Mouse (Mus musculus) right cerebral cortex, adult 18-20 months (tissue): ENCODE measurements around the gene Tmem9.

Experiments used
- DNase-seq: peaks from one replicate; pipeline ENCODE4 v3.0.0; 2022; ENCODE audit warnings: mixed read lengths

Tmem9 gene

GRCm38 (mm10) chr1:136007211-136008158 lies at the start of gene Tmem9:
TSS of gene Tmem9 (plus strand) at chr1:136008150.
- DNase-seq, result peak; percentile 57

DNA sequence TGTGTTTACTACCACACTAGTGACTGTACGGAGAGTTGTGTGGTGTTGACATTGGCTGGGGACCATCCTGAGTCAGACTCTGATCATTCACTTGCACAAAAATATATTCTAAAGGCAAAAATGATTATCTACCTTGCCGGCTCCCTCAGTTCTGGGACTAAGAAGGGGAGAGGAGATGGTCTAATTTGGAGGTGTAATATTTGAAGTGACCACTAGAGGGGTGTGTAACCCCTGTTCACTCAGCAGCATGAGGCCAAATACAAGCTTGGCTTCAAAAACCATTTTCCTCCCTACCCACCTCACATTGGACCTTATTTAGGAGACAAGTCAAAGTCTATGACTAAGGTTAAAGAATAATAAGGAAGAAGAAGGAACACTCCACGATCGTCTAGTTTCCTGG lies 49.5 kb upstream of the Tmem9 start:
- peak; percentile 29 for DNase-seq

GRCm38 (mm10) chr1:135963177-135963576 lies 44.8 kb upstream of the Tmem9 start:
- no peak for DNase-seq

- DNase-seq, result peak; percentile 63
Measured at GRCm38 (mm10) chr1:135964561-135964960, 43.4 kb upstream of the Tmem9 start.

GRCm38 (mm10) chr1:135967739-135968138 lies 40.2 kb upstream of the Tmem9 start:
- DNase-seq, result no peak

DNA sequence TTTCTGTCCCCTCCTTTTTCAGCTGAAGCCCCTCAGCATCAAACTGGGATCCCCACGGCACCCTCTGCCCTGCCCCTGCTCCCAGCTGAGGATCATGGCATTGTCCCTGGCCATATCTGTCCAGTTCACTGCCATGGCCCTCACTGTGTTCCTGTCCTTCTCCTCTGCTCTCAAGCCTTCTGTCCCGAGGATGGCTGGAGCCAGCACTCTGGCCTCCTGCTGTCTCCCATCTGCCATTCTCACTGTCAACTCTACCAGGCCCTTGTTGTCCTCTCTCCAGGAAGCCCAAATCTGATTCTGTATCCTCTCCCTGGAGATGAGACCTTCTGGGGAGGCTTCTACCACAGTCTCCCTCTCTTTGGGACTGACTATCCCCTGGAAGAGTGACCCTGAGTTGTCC lies 37.5 kb upstream of the Tmem9 start:
- DNase-seq, result no peak

- DNase-seq, result no peak
Measured at GRCm38 (mm10) chr1:135972576-135972975, 35.4 kb upstream of the Tmem9 start.

GRCm38 (mm10) chr1:135984105-135984504 lies 23.8 kb upstream of the Tmem9 start:
- no peak for DNase-seq

DNA sequence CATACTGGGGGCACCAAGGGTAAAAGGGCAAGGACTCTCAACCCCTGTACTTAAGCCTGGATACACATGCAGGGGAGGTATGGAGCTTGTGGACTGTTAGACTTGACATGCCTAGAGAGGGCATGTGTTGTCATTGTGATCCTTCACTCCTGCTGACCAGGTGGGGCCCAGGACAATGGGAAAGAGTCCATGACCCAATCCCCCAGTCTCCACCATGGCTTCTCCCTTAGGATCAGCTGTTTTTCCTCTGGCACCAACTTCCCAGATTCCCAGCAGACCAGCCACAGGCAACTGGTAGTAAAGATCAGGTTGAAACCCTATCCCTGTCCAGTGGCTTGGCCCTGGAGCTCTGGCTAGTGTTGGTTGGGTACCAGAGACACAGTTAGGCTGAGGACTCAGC lies 18.1 kb upstream of the Tmem9 start:
- DNase-seq, result no peak

GRCm38 (mm10) chr1:135993470-135993869 lies 14.5 kb upstream of the Tmem9 start:
- DNase-seq, result no peak

DNA sequence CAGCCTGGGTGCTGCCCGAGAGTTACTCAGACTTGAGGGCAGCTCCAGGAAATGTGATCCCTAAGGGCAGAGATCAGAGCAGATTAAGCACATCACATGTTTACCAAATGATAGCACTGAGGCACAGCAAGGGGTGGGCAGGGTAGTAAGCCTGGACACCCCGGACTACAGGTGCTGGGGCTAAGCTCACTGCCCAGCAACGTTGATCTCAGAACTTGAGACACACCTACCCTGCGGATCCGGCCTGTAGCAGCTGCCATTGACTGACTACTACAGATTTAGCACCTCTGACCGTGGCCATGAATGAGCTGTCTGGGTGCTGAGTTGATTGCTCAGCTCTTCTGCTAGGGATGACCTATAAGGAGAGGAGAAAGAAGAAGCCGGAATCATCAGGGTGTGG lies 10.4 kb upstream of the Tmem9 start:
- no peak for DNase-seq

GRCm38 (mm10) chr1:135999720-136000287 lies 8.1 kb upstream of the Tmem9 start:
- DNase-seq, result peak; percentile 15

GRCm38 (mm10) chr1:136001438-136001837 lies 6.5 kb upstream of the Tmem9 start:
- DNase-seq, result no peak

- DNase-seq, result no peak
Measured at GRCm38 (mm10) chr1:136006292-136006748, 1.6 kb upstream of the Tmem9 start, which contains the start of gene Igfn1. TSS of gene Igfn1 (minus strand) at chr1:136006342.

DNA sequence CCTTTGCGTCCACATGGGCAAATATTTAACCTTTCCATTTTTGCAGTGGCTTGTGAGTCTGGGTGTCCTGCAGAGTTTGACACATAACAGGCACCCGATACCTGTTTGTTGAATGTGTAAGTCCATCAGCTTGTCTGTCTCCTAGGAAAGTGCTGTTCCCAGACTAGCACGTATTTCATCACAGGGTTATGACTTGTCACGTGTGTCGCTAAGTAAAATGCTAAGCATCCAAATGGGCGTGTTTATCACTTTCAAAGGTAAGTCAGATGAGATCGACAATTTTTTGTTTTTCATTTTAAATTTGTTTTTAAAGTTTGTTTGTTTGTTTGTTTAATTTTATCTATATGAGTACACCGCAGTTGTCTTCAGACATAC lies 196 bp downstream of the Tmem9 start:
- no peak for DNase-seq

- no peak for DNase-seq
Measured at GRCm38 (mm10) chr1:136010247-136010646, 2.3 kb downstream of the Tmem9 start.

DNA sequence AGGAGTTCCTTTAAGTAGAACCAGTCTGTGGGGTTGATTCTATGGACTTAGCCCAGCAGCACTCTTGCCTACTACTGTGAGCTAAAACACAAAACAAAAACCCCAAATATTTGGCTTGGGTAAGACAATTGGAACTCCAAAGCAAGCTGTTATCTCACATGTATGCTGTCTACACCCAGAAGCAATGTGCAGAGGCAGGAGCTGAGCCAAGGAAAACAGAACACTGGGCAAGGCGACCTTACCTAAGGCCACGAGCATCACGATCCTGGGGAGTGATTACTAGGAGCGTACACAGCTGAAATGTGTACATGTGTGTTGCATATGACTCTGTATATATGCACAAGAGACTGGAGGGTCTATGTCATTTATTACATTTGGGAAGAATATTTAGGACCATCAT lies 5.6 kb downstream of the Tmem9 start:
- no peak for DNase-seq

DNA sequence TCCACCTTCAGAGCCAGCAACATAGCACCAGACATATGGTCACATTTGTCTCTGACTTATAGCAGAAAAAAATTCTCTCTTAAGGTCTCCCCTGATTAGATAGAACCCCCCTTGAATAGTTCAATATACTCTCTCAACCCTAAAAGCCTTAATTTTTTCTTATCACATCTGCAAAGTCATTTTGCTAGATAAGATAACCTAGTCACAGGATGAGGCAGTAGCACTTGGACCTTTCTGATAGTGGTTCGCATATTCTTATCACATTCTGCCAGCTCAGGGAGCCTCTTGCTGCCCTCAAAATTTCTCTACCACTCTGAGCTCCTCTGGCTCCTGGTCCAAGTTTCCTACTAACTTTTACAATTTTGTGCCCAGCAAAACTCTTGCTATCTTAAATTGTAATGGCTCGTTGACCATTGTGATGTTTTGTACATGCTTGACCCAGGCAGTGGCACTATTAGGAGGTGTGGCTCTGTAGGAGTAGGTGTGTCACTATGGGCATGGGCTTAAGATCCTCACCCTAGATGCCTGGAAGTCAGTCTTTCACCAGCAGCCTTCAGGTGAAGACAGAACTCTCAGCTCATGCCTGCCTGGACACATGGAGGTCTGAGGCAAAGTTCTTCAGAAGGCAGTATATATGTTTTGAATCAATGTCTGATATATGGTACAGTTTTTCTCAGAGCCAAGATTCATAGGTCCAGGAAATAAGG lies 7.0 kb downstream of the Tmem9 start:
- no peak for DNase-seq

- no peak for DNase-seq
Measured at GRCm38 (mm10) chr1:136017307-136017706, 9.4 kb downstream of the Tmem9 start.

DNA sequence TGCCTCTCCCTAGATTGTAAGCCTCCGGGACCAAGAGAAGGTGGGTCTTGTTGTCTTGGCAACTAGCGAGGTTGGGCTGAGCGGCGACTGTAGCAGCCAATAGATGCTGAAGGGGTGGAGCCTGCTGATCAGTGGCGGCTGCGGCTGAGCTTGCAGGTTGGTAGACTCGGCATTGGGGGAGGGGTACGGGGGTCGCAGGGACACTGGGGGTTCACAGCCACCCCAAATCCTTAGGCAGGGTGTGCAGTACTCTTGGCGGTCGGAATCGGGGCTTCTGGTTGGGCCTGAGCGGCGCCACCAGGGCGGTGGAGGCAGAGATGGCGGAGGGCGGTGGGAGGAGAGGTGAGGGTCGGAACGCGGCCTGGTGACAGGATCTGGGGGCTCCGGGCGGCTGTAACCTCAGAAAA lies 10.0 kb downstream of the Tmem9 start:
- peak; percentile 97 for DNase-seq

DNA sequence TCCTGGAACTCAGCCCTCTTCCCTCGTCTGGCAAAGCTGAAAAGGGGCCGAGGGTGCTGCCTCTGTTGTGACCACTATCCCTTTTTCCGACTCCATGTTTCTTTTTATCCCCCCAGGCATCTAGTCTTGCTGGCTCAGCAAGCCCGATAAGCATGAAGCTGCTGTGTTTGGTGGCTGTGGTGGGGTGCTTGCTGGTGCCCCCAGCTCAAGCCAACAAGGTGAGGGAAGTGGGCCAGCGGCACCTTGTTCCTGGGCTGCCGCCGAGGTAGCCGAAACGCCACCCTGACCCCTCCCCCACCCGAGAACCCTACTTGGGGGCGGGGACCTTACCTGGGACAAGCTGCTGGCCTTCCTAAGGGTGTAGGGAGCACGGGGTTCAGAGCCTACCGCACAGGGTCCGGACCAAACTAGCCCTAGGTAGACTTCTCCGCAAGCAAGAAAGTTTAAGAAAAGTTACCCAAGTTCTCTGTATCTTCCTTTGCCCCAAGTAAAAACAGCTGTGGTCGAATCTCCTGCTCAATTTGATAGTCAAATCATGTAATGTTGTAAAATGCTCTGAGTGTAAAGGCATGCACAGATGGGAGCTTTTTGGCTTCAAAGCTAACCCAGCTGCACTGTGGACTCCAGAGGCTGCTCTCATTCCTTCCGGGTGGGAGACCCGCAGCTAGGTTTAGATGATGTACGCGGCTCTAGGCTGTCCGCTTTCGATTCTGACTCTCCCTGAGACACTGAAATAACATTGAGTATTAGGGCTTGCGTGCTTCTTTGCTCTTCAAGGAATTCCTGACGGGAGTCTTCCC lies 10.6 kb downstream of the Tmem9 start:
- no peak for DNase-seq

- no peak for DNase-seq
Measured at GRCm38 (mm10) chr1:136030201-136030600, 22.3 kb downstream of the Tmem9 start.

DNA sequence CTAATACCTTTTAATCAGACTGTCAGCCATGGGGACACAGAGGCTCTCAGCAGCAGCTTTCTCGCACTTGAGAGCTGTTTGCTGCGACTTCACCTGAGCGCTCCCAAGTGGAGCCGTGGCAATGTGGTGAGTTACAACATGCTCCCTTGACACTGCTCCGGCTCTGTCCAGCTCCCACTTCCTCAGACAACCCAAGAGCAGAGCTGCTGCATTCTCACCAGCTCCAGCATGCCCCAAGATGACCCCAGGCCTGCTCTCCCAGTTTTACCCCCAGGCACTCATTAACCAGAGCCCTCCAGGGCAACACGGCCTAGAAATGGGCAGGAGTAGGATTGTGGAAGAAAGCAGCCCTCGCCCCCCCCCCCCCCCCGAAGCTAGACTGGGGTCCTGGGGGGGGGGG lies 23.7 kb downstream of the Tmem9 start:
- no peak for DNase-seq
